Mouse (Mus musculus): Measurements from ENCODE around the gene Slc7a11.
"Not testable (repeated sequence)": the region's sequence is repeated elsewhere in the genome, so short reads cannot be mapped to it uniquely, and the experiment has no call there.

The Slc7a11 gene

GRCm38 (mm10) chr3:50443421-50443916 lies at the start of gene Slc7a11:
Gene Slc7a11 (minus strand): TSS chr3:50443614.
- DNase-seq (ENCODE audit: low read depth, low spot score), result peak; percentile 70

GRCm38 (mm10) chr3:50491678-50492077 lies 48.3 kb upstream of the Slc7a11 start:
- no peak for DNase-seq (ENCODE audit: low read depth, low spot score)

GRCm38 (mm10) chr3:50484076-50484475 lies 40.7 kb upstream of the Slc7a11 start:
- peak; percentile 59 for DNase-seq (ENCODE audit: low read depth, low spot score)

GRCm38 (mm10) chr3:50462223-50462622 lies 18.8 kb upstream of the Slc7a11 start:
- DNase-seq (ENCODE audit: low read depth, low spot score), result no peak

- no peak for DNase-seq (ENCODE audit: low read depth, low spot score)
Measured at GRCm38 (mm10) chr3:50457136-50457535, 13.7 kb upstream of the Slc7a11 start.

GRCm38 (mm10) chr3:50456564-50456963 lies 13.2 kb upstream of the Slc7a11 start:
- DNase-seq (ENCODE audit: low read depth, low spot score), result no peak

- DNase-seq (ENCODE audit: low read depth, low spot score), result no peak
Measured at GRCm38 (mm10) chr3:50456023-50456422, 12.6 kb upstream of the Slc7a11 start.

GRCm38 (mm10) chr3:50445050-50445775 lies 1.8 kb upstream of the Slc7a11 start:
- no peak for DNase-seq (ENCODE audit: low read depth, low spot score)

GRCm38 (mm10) chr3:50443942-50444341 lies 528 bp upstream of the Slc7a11 start:
- no peak for DNase-seq (ENCODE audit: low read depth, low spot score)

GRCm38 (mm10) chr3:50442341-50443292 lies 797 bp downstream of the Slc7a11 start:
- DNase-seq (ENCODE audit: low read depth, low spot score), result no peak

- DNase-seq (ENCODE audit: low read depth, low spot score), result no peak
Measured at GRCm38 (mm10) chr3:50441330-50441729, 2.1 kb downstream of the Slc7a11 start.

GRCm38 (mm10) chr3:50440409-50440808 lies 3.0 kb downstream of the Slc7a11 start:
- DNase-seq (ENCODE audit: low read depth, low spot score), result peak; percentile 74

GRCm38 (mm10) chr3:50439429-50439828 lies 4.0 kb downstream of the Slc7a11 start:
- no peak for DNase-seq (ENCODE audit: low read depth, low spot score)

- DNase-seq (ENCODE audit: low read depth, low spot score), result no peak
Measured at GRCm38 (mm10) chr3:50438520-50439253, 4.7 kb downstream of the Slc7a11 start.

GRCm38 (mm10) chr3:50438081-50438480 lies 5.3 kb downstream of the Slc7a11 start:
- DNase-seq (ENCODE audit: low read depth, low spot score), result not testable (repeated sequence)

- not testable (repeated sequence) for DNase-seq (ENCODE audit: low read depth, low spot score)
Measured at GRCm38 (mm10) chr3:50436409-50436808, 7.0 kb downstream of the Slc7a11 start.

- no peak for DNase-seq (ENCODE audit: low read depth, low spot score)
Measured at GRCm38 (mm10) chr3:50433831-50434230, 9.6 kb downstream of the Slc7a11 start.

GRCm38 (mm10) chr3:50430811-50431210 lies 12.6 kb downstream of the Slc7a11 start:
- no peak for DNase-seq (ENCODE audit: low read depth, low spot score)

- no peak for DNase-seq (ENCODE audit: low read depth, low spot score)
Measured at GRCm38 (mm10) chr3:50421480-50422277, 21.7 kb downstream of the Slc7a11 start.

GRCm38 (mm10) chr3:50419161-50419560 lies 24.3 kb downstream of the Slc7a11 start:
- no peak for DNase-seq (ENCODE audit: low read depth, low spot score)

GRCm38 (mm10) chr3:50406771-50407170 lies 36.6 kb downstream of the Slc7a11 start:
- DNase-seq (ENCODE audit: low read depth, low spot score), result no peak

All from forelimb bud, embryonic 11.5 days (tissue).